Mouse (Mus musculus) heart, embryonic 11.5 days (tissue): Measurements from ENCODE around the gene St6galnac6. TPM values are rescaled to one million over a fixed set of nuclear protein-coding genes. Genes with fewer than 3 reads are reported as not detected.

Source experiments
- ATAC-seq: fragments of 200-750 bp; cut with Nextera tagmentation; replicated peaks from 2 replicates; pipeline ENCODE4 v1.8.0; 2017; ENCODE audit warnings: moderate library complexity; ENCODE audit not compliant: insufficient number of reproducible peaks, low FRiP score, low TSS enrichment
- H3K27ac ChIP-seq: fragments of 300-500 bp; sonication (generic); 2 replicates; pipeline ENCODE4 v1.5.1; 2014; ENCODE audit warnings: mild to moderate bottlenecking, low read depth, low read length
- H3K27me3 ChIP-seq: fragments of 300-500 bp; sonication (generic); 2 replicates; pipeline ENCODE4 v1.6.1; 2014; ENCODE audit warnings: mild to moderate bottlenecking, low read length, mixed read lengths; ENCODE audit not compliant: control insufficient read depth, insufficient read depth
- H3K36me3 ChIP-seq: fragments of 300-500 bp; sonication (generic); 2 replicates; pipeline ENCODE4 v1.6.1; 2014; ENCODE audit warnings: mild to moderate bottlenecking, low read length, moderate library complexity, mixed read lengths; ENCODE audit not compliant: control insufficient read depth, insufficient read depth
- H3K4me1 ChIP-seq: fragments of 300-500 bp; sonication (generic); 2 replicates; pipeline ENCODE4 v1.6.1; 2014; ENCODE audit warnings: low read length; ENCODE audit not compliant: control insufficient read depth, insufficient read depth
- H3K4me2 ChIP-seq: fragments of 300-500 bp; sonication (generic); 2 replicates; pipeline ENCODE4 v1.6.1; 2014; ENCODE audit warnings: mild to moderate bottlenecking, moderate library complexity
- H3K4me3 ChIP-seq: fragments of 300-500 bp; sonication (generic); 2 replicates; pipeline ENCODE4 v1.5.1; 2014; ENCODE audit warnings: low read depth, low read length
- H3K9ac ChIP-seq: fragments of 300-500 bp; sonication (generic); 2 replicates; pipeline ENCODE4 v1.6.1; 2014; ENCODE audit warnings: mild to moderate bottlenecking, low read depth, low read length, moderate library complexity
- H3K9me3 ChIP-seq: fragments of 300-500 bp; sonication (generic); replicated peaks from 2 replicates; pipeline ENCODE4 v1.6.1; 2016; ENCODE audit warnings: low read length; ENCODE audit not compliant: control insufficient read depth
- WGBS: fragments of 180-500 bp; shearing (Covaris S2); extraction: QIAGEN DNeasy Blood & Tissue Kit; methylation state at CpG from one replicate; pipeline ENCODE4 v1.1.7; 2014; ENCODE audit not compliant: insufficient replicate concordance; 5-methylcytosine and 5-hydroxymethylcytosine counted together
- polyA plus RNA-seq: library from polyadenylated mRNA; unstranded; fragments of >200 nt; fragmentation: Nextera tagmentation; extraction: Ambion mirVana; gene quantifications from 2 replicates; pipeline ENCODE4 v1.2.1, GENCODE M21; 2014

Gene St6galnac6
- polyA plus RNA-seq, 1 experiment from 2014 or later: 8.3 TPM

DNA sequence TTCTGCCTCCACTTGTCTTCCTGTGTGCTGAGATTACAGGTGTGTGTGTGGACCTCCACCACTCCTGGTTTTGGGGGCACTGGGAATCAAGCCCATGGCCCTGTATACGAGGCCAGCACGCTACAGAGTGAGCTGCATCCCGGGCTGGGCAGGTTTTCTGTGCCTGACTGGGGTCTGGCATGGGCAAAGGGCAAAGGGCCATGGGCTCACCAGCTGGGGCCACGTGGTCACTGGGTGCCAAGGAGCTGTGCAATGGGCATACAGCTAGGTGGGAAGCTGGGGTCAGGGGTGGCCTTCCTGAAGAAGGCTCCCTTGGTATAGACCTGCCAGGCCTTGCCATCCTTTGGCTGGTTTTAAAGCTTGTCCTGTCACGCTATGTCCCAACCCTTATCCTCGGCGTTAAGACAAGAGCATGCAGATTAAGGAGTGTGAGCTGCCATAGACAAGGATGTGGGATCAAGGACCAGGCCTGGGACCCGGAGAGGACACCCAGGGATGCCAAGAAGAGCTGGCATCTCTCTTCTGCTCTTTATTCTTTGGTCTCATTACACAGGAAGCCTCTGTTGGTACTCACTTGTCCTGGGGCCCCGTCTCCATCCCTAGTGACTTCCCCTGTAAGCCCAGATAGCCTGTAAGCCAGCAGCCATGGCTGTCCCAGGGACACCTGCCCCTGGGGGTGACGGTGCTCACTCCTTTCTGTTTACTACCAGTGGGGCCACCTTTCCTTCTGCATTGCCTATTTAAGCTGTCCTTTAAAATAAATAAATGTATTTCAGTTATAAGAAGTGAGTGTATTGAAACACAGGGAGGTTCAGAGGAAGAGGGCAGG lies 35.0 kb downstream of the St6galnac6 start:
- H3K9ac ChIP-seq: no peak overlapping the region
- no peak overlapping the region for H3K4me2 ChIP-seq
- ATAC-seq: no peak
- H3K27me3 ChIP-seq: no peaks in the 10 kb centered on the region
- 0 out of 2 replicates have a peak, but pooled peaks cover 4% of the 10 kb centered on the region for H3K36me3 ChIP-seq
- H3K4me3 ChIP-seq: no peak overlapping the region
- H3K9me3 ChIP-seq: no peaks in the 10 kb centered on the region
- peaks cover 20% of the 10 kb centered on the region for H3K4me1 ChIP-seq
- 78% methylated on average over 10 of the region's 10 CpGs for WGBS
- 0 out of 2 replicates have a peak overlapping the region, but pooled peaks have one; percentile 18 for H3K27ac ChIP-seq

DNA sequence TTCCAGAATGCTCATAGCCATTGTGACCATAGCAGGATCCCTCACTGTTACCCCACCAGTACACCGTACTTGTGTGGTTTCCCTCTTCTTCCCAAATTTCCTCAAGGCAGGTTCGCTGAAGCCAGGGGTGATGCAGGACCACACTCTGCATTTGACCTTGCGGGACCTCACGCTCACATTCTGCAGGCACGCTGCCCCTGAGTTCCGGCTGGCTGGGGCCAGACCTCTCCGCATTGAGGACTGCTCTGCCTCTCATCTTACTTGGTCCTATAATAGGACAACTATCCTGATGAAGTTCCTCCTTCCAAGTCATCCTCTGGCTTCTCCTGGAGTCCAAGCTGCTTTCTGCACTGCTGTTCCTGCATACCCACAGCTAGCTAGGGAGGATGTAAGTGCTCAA lies 37.1 kb downstream of the St6galnac6 start:
- no peak overlapping the region for H3K4me3 ChIP-seq
- H3K4me2 ChIP-seq: no peak overlapping the region
- peak overlapping the region; percentile 85; the same call in 1 of the 2 replicates for H3K27ac ChIP-seq
- H3K36me3 ChIP-seq: 0 out of 2 replicates have a peak, but pooled peaks cover 4% of the 10 kb centered on the region
- no peak for ATAC-seq
- WGBS: 69% methylated on average over 7 of the region's 7 CpGs
- no peaks in the 10 kb centered on the region for H3K9me3 ChIP-seq
- no peak overlapping the region for H3K9ac ChIP-seq
- peaks cover 23% of the 10 kb centered on the region for H3K4me1 ChIP-seq
- no peaks in the 10 kb centered on the region for H3K27me3 ChIP-seq

DNA sequence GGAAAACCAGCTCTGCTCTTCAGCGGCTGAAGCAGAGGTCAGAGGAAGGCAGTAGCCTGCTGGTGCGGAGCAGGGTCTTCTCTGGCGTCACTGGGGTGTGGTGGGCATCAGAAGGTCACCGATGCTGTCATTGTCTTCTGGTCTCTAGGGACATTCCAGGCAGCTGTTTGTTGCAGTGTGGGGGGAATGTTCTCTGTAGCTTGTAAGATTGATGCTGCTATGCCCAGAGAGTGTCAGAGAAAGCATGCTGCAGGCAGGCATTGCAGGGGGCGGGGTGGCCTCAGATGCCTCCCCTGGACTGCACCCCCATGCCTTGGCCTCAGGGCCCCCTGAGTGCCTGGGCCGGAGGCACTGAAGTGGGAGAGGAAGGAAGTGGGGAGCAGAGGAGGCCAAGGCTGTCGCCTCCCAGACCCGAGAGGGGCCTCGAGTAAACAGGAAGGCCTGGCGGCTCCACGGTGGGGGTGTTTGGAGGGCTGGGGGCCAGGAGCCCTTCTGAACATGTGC lies 38.3 kb downstream of the St6galnac6 start:
- peak overlapping the region; percentile 34 for H3K9ac ChIP-seq
- 16% methylated on average over 11 of the region's 11 CpGs for WGBS
- H3K4me2 ChIP-seq: peak overlapping the region; percentile 19

DNA sequence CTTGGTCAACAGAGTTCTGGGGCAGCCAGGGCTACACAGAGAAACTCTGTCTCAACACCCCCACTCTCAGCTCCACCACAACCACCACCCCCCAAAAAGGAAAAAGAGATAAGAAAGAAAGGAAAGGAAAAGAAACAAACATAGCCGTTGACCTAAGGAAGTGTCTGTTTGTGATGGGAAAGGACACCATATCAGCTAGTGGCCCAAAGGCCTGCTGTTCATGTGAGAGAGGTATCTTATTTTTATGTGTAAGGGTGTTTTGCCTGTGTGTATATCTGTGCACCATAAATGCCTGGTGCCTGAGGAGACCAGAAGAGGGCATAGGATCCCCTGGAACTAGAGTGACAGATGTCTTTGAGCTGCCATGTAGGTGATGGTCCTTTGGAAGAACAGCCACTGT lies 40.1 kb downstream of the St6galnac6 start:
- no peaks in the 10 kb centered on the region for H3K9me3 ChIP-seq
- H3K27ac ChIP-seq: no peak overlapping the region
- H3K4me3 ChIP-seq: no peak overlapping the region
- no peak overlapping the region for H3K4me2 ChIP-seq
- H3K9ac ChIP-seq: no peak overlapping the region
- no peak for ATAC-seq
- H3K27me3 ChIP-seq: no peaks in the 10 kb centered on the region
- no peaks in the 10 kb centered on the region for H3K36me3 ChIP-seq
- H3K4me1 ChIP-seq: peaks cover 35% of the 10 kb centered on the region
- WGBS: 56% methylated on average over 1 of the region's 1 CpGs

More for the DNA sequence above, 38.3 kb downstream of the St6galnac6 start:
- Histone ChIP-seq H3K27ac (peak overlapping the region; percentile 85), H3K27me3 (no peaks in the 10 kb centered on the region), H3K9me3 (no peaks in the 10 kb centered on the region), H3K36me3 (0 out of 2 replicates have a peak, but pooled peaks cover 4% of the 10 kb centered on the region), H3K4me1 (peaks cover 25% of the 10 kb centered on the region), H3K4me3 (no peak overlapping the region)
- ATAC-seq: peak; percentile 68

DNA sequence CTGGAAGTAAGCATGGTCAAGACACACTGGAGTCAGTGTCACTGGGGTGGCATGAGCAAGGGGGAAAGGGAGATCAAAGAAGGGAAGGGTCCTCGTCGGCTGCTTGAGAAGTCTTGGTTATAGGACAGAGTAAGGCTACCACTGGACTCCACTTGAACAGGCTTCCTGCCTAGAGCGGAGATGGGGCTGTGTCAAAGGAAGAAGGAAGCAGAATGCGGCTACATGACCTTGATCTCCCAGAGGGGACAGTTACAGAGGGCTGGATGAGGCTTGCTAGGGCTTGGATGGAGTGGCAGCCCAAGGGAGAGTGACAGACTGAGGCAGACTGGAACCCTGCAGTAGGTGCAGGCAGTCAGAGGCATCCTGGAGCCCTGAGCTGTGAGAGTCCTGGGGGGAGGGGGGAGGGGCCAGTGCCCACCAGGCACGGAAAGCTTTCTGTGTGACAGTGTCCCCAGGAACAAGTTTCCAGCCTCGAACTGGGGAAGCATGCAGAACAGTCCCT lies 41.1 kb downstream of the St6galnac6 start:
- ATAC-seq: no peak
- no peak overlapping the region for H3K9ac ChIP-seq

DNA sequence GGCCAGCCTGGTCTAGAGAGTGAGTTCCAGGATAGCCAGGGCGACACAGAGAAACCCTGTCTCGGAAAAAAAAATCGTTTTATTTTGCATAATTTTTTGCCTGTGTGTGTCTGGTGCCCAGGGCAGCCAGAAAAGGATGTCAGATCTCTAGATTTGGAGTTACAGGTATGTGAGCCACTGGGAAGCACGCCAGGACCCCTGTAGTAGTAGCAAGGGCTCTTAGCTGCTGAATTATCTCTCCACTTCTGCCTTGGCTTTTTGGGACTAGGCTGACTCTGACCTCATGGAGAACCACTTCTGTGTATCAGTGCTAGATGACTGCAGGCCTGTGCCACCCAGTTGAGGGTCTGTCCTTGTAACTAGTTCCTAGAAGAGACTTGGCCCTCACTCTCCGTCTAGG lies 42.3 kb downstream of the St6galnac6 start:
- WGBS: 77% methylated on average over 5 of the region's 5 CpGs
- Histone ChIP-seq H3K9me3 (no peaks in the 10 kb centered on the region), H3K27me3 (no peaks in the 10 kb centered on the region), H3K36me3 (no peaks in the 10 kb centered on the region), H3K4me2 (no peak overlapping the region), H3K4me3 (no peak overlapping the region), H3K9ac (no peak overlapping the region), H3K4me1 (peaks cover 51% of the 10 kb centered on the region), H3K27ac (0 out of 2 replicates have a peak overlapping the region, but pooled peaks have one; percentile 46)
- no peak for ATAC-seq

More for the DNA sequence above, 41.1 kb downstream of the St6galnac6 start:
- WGBS: 39% methylated on average over 6 of the region's 6 CpGs
- peak overlapping the region; percentile 0; the same call in 1 of the 2 replicates for H3K27ac ChIP-seq
- no peaks in the 10 kb centered on the region for H3K36me3 ChIP-seq
- no peak overlapping the region for H3K4me3 ChIP-seq
- no peaks in the 10 kb centered on the region for H3K27me3 ChIP-seq
- H3K4me2 ChIP-seq: no peak overlapping the region
- no peaks in the 10 kb centered on the region for H3K9me3 ChIP-seq
- peaks cover 44% of the 10 kb centered on the region for H3K4me1 ChIP-seq

DNA sequence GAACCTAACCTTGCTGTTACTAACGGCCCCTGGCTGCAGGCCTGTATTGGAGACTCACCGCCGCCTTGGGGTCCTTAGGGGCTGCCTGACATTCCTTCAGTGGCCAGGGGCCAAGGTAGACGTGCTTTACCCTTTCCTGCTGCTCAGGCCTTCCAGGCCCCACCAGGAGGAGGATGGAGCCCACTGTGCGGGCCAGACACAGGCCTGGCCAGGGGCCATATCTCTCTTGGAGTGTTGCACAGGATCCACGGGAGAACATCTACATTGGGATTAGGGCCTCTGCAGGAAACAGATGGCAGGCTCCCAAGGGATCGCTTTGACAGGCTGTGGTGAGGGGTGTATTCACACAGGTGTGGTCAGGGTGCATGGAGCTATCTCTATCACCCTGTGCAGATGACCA lies 43.3 kb downstream of the St6galnac6 start:
- no peak overlapping the region for H3K4me2 ChIP-seq
- 55% methylated on average over 7 of the region's 7 CpGs for WGBS
- H3K4me1 ChIP-seq: peaks cover 44% of the 10 kb centered on the region
- H3K9ac ChIP-seq: no peak overlapping the region
- H3K4me3 ChIP-seq: no peak overlapping the region
- no peak for ATAC-seq
- H3K36me3 ChIP-seq: no peaks in the 10 kb centered on the region
- peak overlapping the region; percentile 46; the same call in 1 of the 2 replicates for H3K27ac ChIP-seq
- no peaks in the 10 kb centered on the region for H3K9me3 ChIP-seq
- no peaks in the 10 kb centered on the region for H3K27me3 ChIP-seq

DNA sequence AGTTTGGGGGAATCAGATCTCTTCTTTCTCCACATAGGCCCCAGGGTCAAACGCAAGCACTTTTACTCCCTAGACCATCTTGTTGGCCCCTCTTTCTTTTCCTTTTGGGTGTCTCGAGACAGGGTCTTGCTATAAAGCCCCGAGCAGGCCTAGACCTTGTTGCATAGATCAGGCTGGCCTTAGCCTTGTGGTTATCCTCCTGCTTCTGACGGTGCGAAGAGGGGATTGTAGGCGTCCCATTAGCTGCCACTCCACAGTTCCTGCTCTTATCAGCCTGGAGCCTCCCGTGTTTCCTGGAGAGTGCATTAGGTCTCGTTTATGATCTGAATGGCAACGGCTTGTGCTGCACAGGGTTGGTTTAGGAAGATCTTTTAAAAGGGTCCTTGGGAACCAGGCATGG lies 44.6 kb downstream of the St6galnac6 start:
- Histone ChIP-seq H3K27ac (peak overlapping the region; percentile 12), H3K27me3 (no peaks in the 10 kb centered on the region), H3K4me3 (no peak overlapping the region), H3K4me1 (peaks cover 40% of the 10 kb centered on the region), H3K4me2 (no peak overlapping the region), H3K9ac (no peak overlapping the region), H3K36me3 (no peaks in the 10 kb centered on the region), H3K9me3 (no peaks in the 10 kb centered on the region)
- ATAC-seq: no peak
- 33% methylated on average over 9 of the region's 9 CpGs for WGBS
